Mouse (Mus musculus): ENCODE measurements around the gene Nsmce1. TPM values are rescaled to one million over a fixed set of nuclear protein-coding genes. Genes with fewer than 3 reads are reported as not detected.

The Nsmce1 gene
- polyA plus RNA-seq, 1 experiment from 2014 or later: 130 TPM

GRCm38 (mm10) chr7:125484791-125485190 is 6.6 kb downstream of the Nsmce1 start:
- Histone ChIP-seq H3K4me1 (replicated peaks; ENCODE audit: control insufficient read depth, insufficient read depth, low read length) (no peaks in the 10 kb centered on the region), H3K27ac (ENCODE audit: low read depth, low read length) (no peak overlapping the region), H3K27me3 (ENCODE audit: control insufficient read depth, insufficient read depth, low read length) (no peaks in the 10 kb centered on the region), H3K9ac (ENCODE audit: low read depth, low read length) (no peak overlapping the region), H3K4me3 (ENCODE audit: low read depth, low read length) (no peak overlapping the region), H3K36me3 (ENCODE audit: control insufficient read depth, insufficient read depth, low read length) (no peaks in the 10 kb centered on the region), H3K4me2 (replicated peaks; ENCODE audit: low read depth, low read length) (no peak overlapping the region), H3K9me3 (ENCODE audit: control insufficient read depth, low read length) (no peaks in the 10 kb centered on the region)
- ATAC-seq (ENCODE audit: low FRiP score) (no peak), DNase-seq (ENCODE audit: low spot score) (no peak)
- WGBS: 91% methylated on average over 7 of the region's 7 CpGs

GRCm38 (mm10) chr7:125482886-125483285 is 8.5 kb downstream of the Nsmce1 start:
- Histone ChIP-seq H3K4me2 (replicated peaks; ENCODE audit: low read depth, low read length) (no peak overlapping the region), H3K27me3 (ENCODE audit: control insufficient read depth, insufficient read depth, low read length) (no peaks in the 10 kb centered on the region), H3K4me3 (ENCODE audit: low read depth, low read length) (no peak overlapping the region), H3K27ac (ENCODE audit: low read depth, low read length) (no peak overlapping the region), H3K9me3 (ENCODE audit: control insufficient read depth, low read length) (no peaks in the 10 kb centered on the region), H3K36me3 (ENCODE audit: control insufficient read depth, insufficient read depth, low read length) (no peaks in the 10 kb centered on the region), H3K9ac (ENCODE audit: low read depth, low read length) (no peak overlapping the region), H3K4me1 (replicated peaks; ENCODE audit: control insufficient read depth, insufficient read depth, low read length) (no peaks in the 10 kb centered on the region)
- 64% methylated on average over 2 of the region's 2 CpGs for WGBS
- DNase-seq (ENCODE audit: low spot score): no peak
- no peak for ATAC-seq (ENCODE audit: low FRiP score)

GRCm38 (mm10) chr7:125482339-125482738 is 9.1 kb downstream of the Nsmce1 start:
- H3K9me3 ChIP-seq (ENCODE audit: control insufficient read depth, low read length): no peaks in the 10 kb centered on the region
- H3K27ac ChIP-seq (ENCODE audit: low read depth, low read length): no peak overlapping the region
- H3K4me1 ChIP-seq (replicated peaks; ENCODE audit: control insufficient read depth, insufficient read depth, low read length): no peaks in the 10 kb centered on the region
- H3K9ac ChIP-seq (ENCODE audit: low read depth, low read length): no peak overlapping the region
- H3K27me3 ChIP-seq (ENCODE audit: control insufficient read depth, insufficient read depth, low read length): no peaks in the 10 kb centered on the region
- H3K4me2 ChIP-seq (replicated peaks; ENCODE audit: low read depth, low read length): no peak overlapping the region
- WGBS: 93% methylated on average over 3 of the region's 3 CpGs
- H3K4me3 ChIP-seq (ENCODE audit: low read depth, low read length): no peak overlapping the region
- ATAC-seq (ENCODE audit: low FRiP score): no peak
- DNase-seq (ENCODE audit: low spot score): no peak
- H3K36me3 ChIP-seq (ENCODE audit: control insufficient read depth, insufficient read depth, low read length): no peaks in the 10 kb centered on the region

GRCm38 (mm10) chr7:125480518-125480917 is 10.9 kb downstream of the Nsmce1 start:
- Histone ChIP-seq H3K4me1 (replicated peaks; ENCODE audit: control insufficient read depth, insufficient read depth, low read length) (no peaks in the 10 kb centered on the region; the same call in 1 of the 2 replicates), H3K27me3 (ENCODE audit: control insufficient read depth, insufficient read depth, low read length) (no peaks in the 10 kb centered on the region), H3K4me2 (replicated peaks; ENCODE audit: low read depth, low read length) (no peak overlapping the region), H3K36me3 (ENCODE audit: control insufficient read depth, insufficient read depth, low read length) (no peaks in the 10 kb centered on the region), H3K9me3 (ENCODE audit: control insufficient read depth, low read length) (no peaks in the 10 kb centered on the region), H3K27ac (ENCODE audit: low read depth, low read length) (no peak overlapping the region), H3K4me3 (ENCODE audit: low read depth, low read length) (no peak overlapping the region), H3K9ac (ENCODE audit: low read depth, low read length) (no peak overlapping the region)
- DNase-seq (ENCODE audit: low spot score) (no peak), ATAC-seq (ENCODE audit: low FRiP score) (no peak)
- 89% methylated on average over 4 of the region's 4 CpGs for WGBS

GRCm38 (mm10) chr7:125478391-125478984 is 12.9 kb downstream of the Nsmce1 start:
- H3K27ac ChIP-seq (ENCODE audit: low read depth, low read length): no peak overlapping the region
- 83% methylated on average over 7 of the region's 7 CpGs for WGBS
- no peak overlapping the region for H3K9ac ChIP-seq (ENCODE audit: low read depth, low read length)
- H3K4me3 ChIP-seq (ENCODE audit: low read depth, low read length): no peak overlapping the region
- ATAC-seq (ENCODE audit: low FRiP score) (no peak), DNase-seq (ENCODE audit: low spot score) (no peak)
- H3K36me3 ChIP-seq (ENCODE audit: control insufficient read depth, insufficient read depth, low read length): no peaks in the 10 kb centered on the region
- no peaks in the 10 kb centered on the region; the same call in 1 of the 2 replicates for H3K4me1 ChIP-seq (replicated peaks; ENCODE audit: control insufficient read depth, insufficient read depth, low read length)
- H3K4me2 ChIP-seq (replicated peaks; ENCODE audit: low read depth, low read length): no peak overlapping the region
- H3K27me3 ChIP-seq (ENCODE audit: control insufficient read depth, insufficient read depth, low read length): no peaks in the 10 kb centered on the region
- H3K9me3 ChIP-seq (ENCODE audit: control insufficient read depth, low read length): no peaks in the 10 kb centered on the region

- WGBS: 59% methylated on average over 11 of the region's 11 CpGs
- no peaks in the 10 kb centered on the region for H3K36me3 ChIP-seq (ENCODE audit: control insufficient read depth, insufficient read depth, low read length)
- peak; percentile 5 for DNase-seq (ENCODE audit: low spot score)
- no peak overlapping the region for H3K9ac ChIP-seq (ENCODE audit: low read depth, low read length)
- H3K4me3 ChIP-seq (ENCODE audit: low read depth, low read length): no peak overlapping the region
- no peak overlapping the region for H3K27ac ChIP-seq (ENCODE audit: low read depth, low read length)
- H3K9me3 ChIP-seq (ENCODE audit: control insufficient read depth, low read length): no peaks in the 10 kb centered on the region
- no peaks in the 10 kb centered on the region for H3K27me3 ChIP-seq (ENCODE audit: control insufficient read depth, insufficient read depth, low read length)
- H3K4me1 ChIP-seq (replicated peaks; ENCODE audit: control insufficient read depth, insufficient read depth, low read length): no peaks in the 10 kb centered on the region; the same call in 1 of the 2 replicates
- ATAC-seq (ENCODE audit: low FRiP score): peak; percentile 38; the same call in 1 of the 2 replicates
- H3K4me2 ChIP-seq (replicated peaks; ENCODE audit: low read depth, low read length): no peak overlapping the region
Observed at GRCm38 (mm10) chr7:125475601-125476251, 15.7 kb downstream of the Nsmce1 start.

GRCm38 (mm10) chr7:125474535-125474934 is 16.9 kb downstream of the Nsmce1 start:
- H3K4me2 ChIP-seq (replicated peaks; ENCODE audit: low read depth, low read length): no peak overlapping the region
- H3K4me3 ChIP-seq (ENCODE audit: low read depth, low read length): no peak overlapping the region
- H3K9ac ChIP-seq (ENCODE audit: low read depth, low read length): no peak overlapping the region
- no peaks in the 10 kb centered on the region for H3K36me3 ChIP-seq (ENCODE audit: control insufficient read depth, insufficient read depth, low read length)
- H3K27me3 ChIP-seq (ENCODE audit: control insufficient read depth, insufficient read depth, low read length): no peaks in the 10 kb centered on the region
- no peak overlapping the region for H3K27ac ChIP-seq (ENCODE audit: low read depth, low read length)
- ATAC-seq (ENCODE audit: low FRiP score): no peak
- no peaks in the 10 kb centered on the region for H3K9me3 ChIP-seq (ENCODE audit: control insufficient read depth, low read length)
- 81% methylated on average over 4 of the region's 4 CpGs for WGBS
- no peaks in the 10 kb centered on the region; the same call in 1 of the 2 replicates for H3K4me1 ChIP-seq (replicated peaks; ENCODE audit: control insufficient read depth, insufficient read depth, low read length)
- no peak for DNase-seq (ENCODE audit: low spot score)

GRCm38 (mm10) chr7:125471991-125472741 is 19.2 kb downstream of the Nsmce1 start:
- WGBS: 27% methylated on average over 13 of the region's 13 CpGs
- Histone ChIP-seq H3K4me3 (ENCODE audit: low read depth, low read length) (no peak overlapping the region), H3K9ac (ENCODE audit: low read depth, low read length) (0 out of 2 replicates have a peak overlapping the region, but pooled peaks have one; percentile 15), H3K9me3 (ENCODE audit: control insufficient read depth, low read length) (no peaks in the 10 kb centered on the region), H3K27ac (ENCODE audit: low read depth, low read length) (no peak overlapping the region), H3K4me2 (replicated peaks; ENCODE audit: low read depth, low read length) (no peak overlapping the region), H3K36me3 (ENCODE audit: control insufficient read depth, insufficient read depth, low read length) (no peaks in the 10 kb centered on the region), H3K4me1 (replicated peaks; ENCODE audit: control insufficient read depth, insufficient read depth, low read length) (no peaks in the 10 kb centered on the region; the same call in 1 of the 2 replicates), H3K27me3 (ENCODE audit: control insufficient read depth, insufficient read depth, low read length) (no peaks in the 10 kb centered on the region)
- peak; percentile 87 for DNase-seq (ENCODE audit: low spot score)
- ATAC-seq (ENCODE audit: low FRiP score): peak; percentile 56
